Mouse (Mus musculus) lung, postnatal 0 days (tissue): ENCODE results near the gene Supt5. TPM values are rescaled to one million over a fixed set of nuclear protein-coding genes. Genes with fewer than 3 reads are reported as not detected.

ENCODE experiments used
- ATAC-seq: fragments of 200-750 bp; cut with Nextera tagmentation; 2 replicates; pipeline ENCODE4 v1.8.0; 2017; ENCODE audit warnings: moderate library complexity
- DNase-seq: peaks from one replicate; pipeline ENCODE4 v3.0.0-alpha.2; 2016; ENCODE audit warnings: low spot score
- H3K27ac ChIP-seq: fragments of 300-500 bp; sonication (generic); 2 replicates; pipeline ENCODE4 v1.5.1; 2014; ENCODE audit warnings: antibody characterized with exemption, mild to moderate bottlenecking, low read length, mixed read lengths
- H3K27me3 ChIP-seq: fragments of 300-500 bp; sonication (generic); replicated peaks from 2 replicates; pipeline ENCODE4 v1.6.1; 2014; ENCODE audit warnings: low read length, mixed read lengths; ENCODE audit not compliant: insufficient read depth
- H3K36me3 ChIP-seq: fragments of 300-500 bp; sonication (generic); 2 replicates; pipeline ENCODE4 v1.6.1; 2014; ENCODE audit warnings: low read length, mixed read lengths; ENCODE audit not compliant: insufficient read depth
- H3K4me1 ChIP-seq: fragments of 300-500 bp; sonication (generic); 2 replicates; pipeline ENCODE4 v1.6.1; 2014; ENCODE audit warnings: antibody characterized with exemption, low read depth, low read length, mixed read lengths; ENCODE audit not compliant: insufficient read depth
- H3K4me2 ChIP-seq: fragments of 300-500 bp; sonication (generic); replicated peaks from 2 replicates; pipeline ENCODE4 v1.6.1; 2014; ENCODE audit warnings: low read depth, mild to moderate bottlenecking, low read length, moderate library complexity, mixed read lengths
- H3K4me3 ChIP-seq: fragments of 300-500 bp; sonication (generic); 2 replicates; pipeline ENCODE4 v1.5.1; 2014; ENCODE audit warnings: low read depth, low read length
- H3K9ac ChIP-seq: fragments of 300-500 bp; sonication (generic); replicated peaks from 2 replicates; pipeline ENCODE4 v1.6.1; 2014; ENCODE audit warnings: low read depth, mild to moderate bottlenecking
- H3K9me3 ChIP-seq: fragments of 300-500 bp; sonication (generic); 2 replicates; pipeline ENCODE4 v1.6.1; 2016; ENCODE audit warnings: low read length, mixed read lengths
- CTCF ChIP-seq: IDR thresholded peaks from 2 replicates; pipeline ENCODE4 v1.5.1; 2016; ENCODE audit warnings: antibody characterized with exemption, mild to moderate bottlenecking
- EP300 ChIP-seq: IDR thresholded peaks from 2 replicates; pipeline ENCODE4 v1.6.1; 2016; ENCODE audit warnings: antibody characterized with exemption, mild to moderate bottlenecking, control low read depth
- WGBS: fragments of 180-500 bp; shearing (Covaris S2); extraction: QIAGEN DNeasy Blood & Tissue Kit; methylation state at CpG from one replicate; pipeline ENCODE4 v1.1.7; 2014; 5-methylcytosine and 5-hydroxymethylcytosine counted together
- polyA plus RNA-seq: library from polyadenylated mRNA; unstranded; fragments of >200 nt; fragmentation: Nextera tagmentation; extraction: Ambion mirVana; gene quantifications from 2 replicates; pipeline ENCODE4 v1.2.1, GENCODE M21; 2015

The Supt5 gene
- polyA plus RNA-seq, 1 experiment from 2014 or later, result 39.7 TPM

GRCm38 (mm10) chr7:28271761-28272160 is 66.8 kb downstream of the Supt5 start:
- Histone ChIP-seq H3K9me3 (no peaks in the 10 kb centered on the region), H3K27ac (no peak overlapping the region), H3K36me3 (no peaks in the 10 kb centered on the region), H3K4me1 (no peaks in the 10 kb centered on the region), H3K27me3 (no peaks in the 10 kb centered on the region), H3K9ac (no peak overlapping the region), H3K4me2 (no peak overlapping the region), H3K4me3 (no peak overlapping the region)
- TF ChIP-seq EP300 (no peak), CTCF (peak; percentile 19; the same call in 1 of the 2 replicates)
- ATAC-seq (no peak), DNase-seq (no peak)
- WGBS, result 68% methylated on average over 3 of the region's 3 CpGs

GRCm38 (mm10) chr7:28269355-28269754 is 69.2 kb downstream of the Supt5 start:
- TF ChIP-seq CTCF (peak; percentile 46), EP300 (no peak)
- Histone ChIP-seq H3K4me2 (no peak overlapping the region), H3K27me3 (no peaks in the 10 kb centered on the region), H3K9me3 (no peaks in the 10 kb centered on the region), H3K4me3 (no peak overlapping the region), H3K9ac (no peak overlapping the region), H3K27ac (no peak overlapping the region), H3K36me3 (no peaks in the 10 kb centered on the region), H3K4me1 (no peaks in the 10 kb centered on the region)
- WGBS, result 93% methylated on average over 12 of the region's 12 CpGs
- no peak for DNase-seq
- no peak for ATAC-seq

GRCm38 (mm10) chr7:28268576-28268975 is 70.0 kb downstream of the Supt5 start:
- Histone ChIP-seq H3K4me2 (peak overlapping the region; percentile 83), H3K9ac (peak overlapping the region; percentile 70), H3K9me3 (no peaks in the 10 kb centered on the region), H3K4me3 (peak overlapping the region; percentile 75), H3K4me1 (no peaks in the 10 kb centered on the region), H3K27ac (0 out of 2 replicates have a peak overlapping the region, but pooled peaks have one; percentile 85), H3K36me3 (no peaks in the 10 kb centered on the region), H3K27me3 (no peaks in the 10 kb centered on the region)
- TF ChIP-seq CTCF, result no peak
- no peak for TF ChIP-seq EP300
- 24% methylated on average over 16 of the region's 16 CpGs for WGBS
- ATAC-seq (no peak), DNase-seq (no peak)

GRCm38 (mm10) chr7:28268042-28268531 is 70.5 kb downstream of the Supt5 start:
- Histone ChIP-seq H3K36me3 (no peaks in the 10 kb centered on the region), H3K9ac (peak overlapping the region; percentile 70), H3K27ac (peak overlapping the region; percentile 85), H3K4me2 (peak overlapping the region; percentile 83), H3K9me3 (no peaks in the 10 kb centered on the region), H3K27me3 (no peaks in the 10 kb centered on the region), H3K4me1 (no peaks in the 10 kb centered on the region), H3K4me3 (peak overlapping the region; percentile 75)
- ATAC-seq (peak; percentile 78), DNase-seq (peak; percentile 51)
- 2% methylated on average over 36 of the region's 62 CpGs for WGBS
- TF ChIP-seq EP300, result no peak
- TF ChIP-seq CTCF, result no peak

- Histone ChIP-seq H3K9ac (peak within 1 kb of the TSS; percentile 70), H3K4me2 (peak within 1 kb of the TSS; percentile 83), H3K4me3 (peak within 1 kb of the TSS; percentile 75), H3K36me3 (no peaks in the 10 kb centered on the region), H3K9me3 (no peaks in the 10 kb centered on the region), H3K27ac (peak within 1 kb of the TSS; percentile 85), H3K4me1 (no peaks in the 10 kb centered on the region), H3K27me3 (no peaks in the 10 kb centered on the region)
- ATAC-seq (peak; percentile 92), DNase-seq (peak; percentile 88)
- TF ChIP-seq EP300, result no peak
- 0 out of 2 replicates have a peak, but pooled peaks have one; percentile 8 for TF ChIP-seq CTCF
- 8% methylated on average over 48 of the region's 57 CpGs for WGBS
Observed at GRCm38 (mm10) chr7:28267129-28268041, 71.2 kb downstream of the Supt5 start, which contains the start of gene Eid2. Eid2 (plus strand) TSS chr7:28267881.

- TF ChIP-seq CTCF (no peak), EP300 (no peak)
- no peak overlapping the region for H3K27ac ChIP-seq
- no peaks in the 10 kb centered on the region for H3K27me3 ChIP-seq
- H3K4me3 ChIP-seq, result no peak overlapping the region
- DNase-seq (no peak), ATAC-seq (no peak)
- 88% methylated on average over 13 of the region's 13 CpGs for WGBS
- no peak overlapping the region for H3K9ac ChIP-seq
- H3K9me3 ChIP-seq, result no peaks in the 10 kb centered on the region
- no peaks in the 10 kb centered on the region for H3K36me3 ChIP-seq
- no peaks in the 10 kb centered on the region for H3K4me1 ChIP-seq
- no peak overlapping the region for H3K4me2 ChIP-seq
Observed at GRCm38 (mm10) chr7:28265391-28265790, 73.2 kb downstream of the Supt5 start.

Other genes starting within 250 kb of the Supt5 start
- gene 9530053A07Rik, start 209.3 kb downstream of the Supt5 start, polyA plus RNA-seq, result 0.50 and 0.51 TPM in 2 replicates
- 36.1 and 37.2 TPM in 2 replicates for gene Fbl, start 169.0 kb downstream of the Supt5 start, polyA plus RNA-seq
- gene Dyrk1b, start 159.3 kb downstream of the Supt5 start, polyA plus RNA-seq, result 11.6 and 12.2 TPM in 2 replicates
- 3.0 and 4.3 TPM in 2 replicates for gene Eid2, start 70.9 kb downstream of the Supt5 start, polyA plus RNA-seq
- 12.1 and 12.9 TPM in 2 replicates for gene Eid2b, start 61.0 kb downstream of the Supt5 start, polyA plus RNA-seq
- gene Selenov, start 47.6 kb downstream of the Supt5 start, polyA plus RNA-seq, result 0.10 and 0.18 TPM in 2 replicates
- gene Dll3, start 36.5 kb downstream of the Supt5 start, polyA plus RNA-seq, result 0.10 and 0.24 TPM in 2 replicates
- 51.8 and 54.8 TPM in 2 replicates for gene Timm50, start 26.7 kb downstream of the Supt5 start, polyA plus RNA-seq
- gene Rps16, start 11.9 kb upstream of the Supt5 start, polyA plus RNA-seq, result 623 and 695 TPM in 2 replicates
- 22.4 and 26.7 TPM in 2 replicates for gene Plekhg2, start 33.9 kb upstream of the Supt5 start, polyA plus RNA-seq
- gene Zfp36, start 41.5 kb upstream of the Supt5 start, polyA plus RNA-seq, result 48.3 and 55.7 TPM in 2 replicates
- gene Med29, start 54.0 kb upstream of the Supt5 start, polyA plus RNA-seq, result 29.9 and 30.2 TPM in 2 replicates
- 49.1 and 55.0 TPM in 2 replicates for gene Paf1, start 54.2 kb upstream of the Supt5 start, polyA plus RNA-seq
- gene Gmfg, start 98.7 kb upstream of the Supt5 start, polyA plus RNA-seq, result 81.0 and 83.1 TPM in 2 replicates
- gene Lrfn1, start 113.2 kb upstream of the Supt5 start, polyA plus RNA-seq, result 0.97 and 1.4 TPM in 2 replicates
- not detected in 2 replicates for gene Ifnl2, start 171.7 kb upstream of the Supt5 start, polyA plus RNA-seq
- gene Ifnl3, start 184.1 kb upstream of the Supt5 start, polyA plus RNA-seq, result not detected in 2 replicates
- not detected in 2 replicates for gene Sycn, start 202.1 kb upstream of the Supt5 start, polyA plus RNA-seq
- gene Nccrp1, start 208.5 kb upstream of the Supt5 start, polyA plus RNA-seq, result not detected in 2 replicates